Mouse (Mus musculus): ENCODE measurements around the gene Olfr1228. TPM values are rescaled to one million over a fixed set of nuclear protein-coding genes. Genes with fewer than 3 reads are reported as not detected.

Olfr1228 gene
- total RNA-seq (2021): not detected in 2 replicates
- long read RNA-seq, experiment 1: 0 reads
- long read RNA-seq, experiment 2: 0 reads

DNA sequence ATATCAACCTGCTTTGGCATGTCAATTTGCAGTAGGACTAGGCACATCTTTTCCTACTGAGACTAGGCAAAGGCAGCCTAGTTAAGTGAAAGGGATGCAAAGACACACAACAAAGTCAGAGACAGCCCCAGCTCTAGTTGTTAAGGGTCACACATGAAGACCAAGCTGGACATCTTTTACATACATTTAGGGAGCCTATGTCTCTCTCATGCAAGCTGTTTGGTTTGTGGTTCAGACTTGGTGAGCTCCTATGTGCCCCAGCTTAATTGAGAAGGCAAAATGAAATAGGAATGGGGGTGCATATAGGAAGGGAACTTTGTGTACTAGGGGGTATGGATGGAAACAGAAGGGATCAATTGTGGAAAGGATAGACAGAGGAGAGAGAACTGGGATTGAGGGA, at the start of gene Olfr1228:
Olfr1228 (minus strand) TSS at position 101 of the 400 bp plus-strand sequence.
- no peak for DNase-seq

DNA sequence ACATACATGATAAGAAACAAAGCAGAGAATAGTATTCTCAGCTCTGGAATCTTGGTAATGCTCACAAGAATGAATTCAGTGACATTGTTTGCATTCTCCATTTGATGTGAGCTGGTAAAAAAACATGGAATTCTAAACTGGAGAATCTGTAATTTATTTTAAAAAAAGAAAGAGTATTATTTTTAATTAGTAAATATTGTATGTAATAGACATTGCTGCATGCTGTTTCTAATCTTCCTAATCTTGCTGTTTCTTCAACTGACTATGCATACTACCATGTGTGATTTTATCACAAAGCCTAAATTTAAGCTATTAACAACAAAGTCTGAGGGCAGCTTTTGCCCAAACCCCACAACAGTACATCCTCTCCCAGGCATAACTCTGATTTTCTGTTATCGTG, 43.3 kb upstream of the Olfr1228 start, which contains the start of gene Olfr1230:
Olfr1230 (minus strand) TSS at position 101 of the 400 bp plus-strand sequence.
- no peak for DNase-seq

DNA sequence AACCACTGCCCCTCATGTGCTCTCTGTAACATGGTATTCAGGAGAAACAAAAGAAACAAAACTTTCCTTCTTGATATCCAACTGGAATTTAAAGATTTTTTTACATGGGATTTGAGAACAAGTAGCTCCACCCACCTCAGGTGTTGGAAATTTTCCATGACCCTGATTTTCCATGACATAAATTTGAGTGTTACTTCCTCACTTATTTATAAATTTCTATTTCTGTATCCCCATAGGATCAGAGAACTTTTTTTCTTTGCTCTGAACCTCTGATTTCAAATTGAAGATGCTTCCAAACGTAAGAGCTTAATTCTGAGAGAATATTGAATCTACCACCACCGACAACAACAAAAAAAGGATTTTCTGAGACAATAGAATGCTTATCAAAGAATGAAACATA, 34.1 kb upstream of the Olfr1228 start, which contains the start of gene Olfr1229:
Olfr1229 (minus strand) TSS at position 101 of the 400 bp plus-strand sequence.
- DNase-seq: no peak

DNA sequence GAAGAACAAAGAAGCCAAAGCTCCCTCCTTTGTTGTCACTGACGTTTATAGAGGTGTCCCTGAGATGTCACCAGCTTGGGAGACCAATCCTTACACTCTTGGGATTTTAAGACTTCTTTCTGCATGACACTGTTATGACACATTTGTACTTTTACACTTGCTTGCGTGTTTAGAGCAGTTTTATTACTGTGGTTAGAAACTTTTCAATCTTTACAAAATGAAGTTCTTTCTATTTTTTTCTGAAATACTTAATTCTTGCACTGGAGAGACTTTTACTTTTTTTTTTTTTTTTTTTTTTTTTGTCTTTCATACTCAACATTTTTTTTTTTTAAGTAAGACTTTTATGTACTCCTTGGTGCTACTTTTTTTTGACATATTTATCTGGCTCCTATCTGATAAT, 53.9 kb downstream of the Olfr1228 start, which contains the start of gene Olfr1226:
Olfr1226 (minus strand) TSS at position 101 of the 400 bp plus-strand sequence.
- no peak for DNase-seq

Other genes starting within 250 kb of the Olfr1228 start
- not detected in 2 replicates for gene Olfr1215, start 247.1 kb downstream of the Olfr1228 start, total RNA-seq (2021)
- gene Olfr1216, start 235.7 kb downstream of the Olfr1228 start, total RNA-seq (2021): not detected in 2 replicates
- gene Olfr1217, start 222.0 kb downstream of the Olfr1228 start, total RNA-seq (2021): not detected in 2 replicates
- gene Olfr1218, start 192.9 kb downstream of the Olfr1228 start, total RNA-seq (2021): not detected in 2 replicates
- not detected in 2 replicates for gene Olfr1219, start 170.5 kb downstream of the Olfr1228 start, total RNA-seq (2021)
- not detected in 2 replicates for gene Olfr1220, start 147.2 kb downstream of the Olfr1228 start, total RNA-seq (2021)
- not detected in 2 replicates for gene Olfr1221, start 136.8 kb downstream of the Olfr1228 start, total RNA-seq (2021)
- gene Olfr1222, start 121.0 kb downstream of the Olfr1228 start, total RNA-seq (2021): not detected in 2 replicates
- gene Olfr1223, start 102.5 kb downstream of the Olfr1228 start, total RNA-seq (2021): not detected in 2 replicates
- gene Olfr1224-ps1, start 90.0 kb downstream of the Olfr1228 start, total RNA-seq (2021): not detected in 2 replicates
- gene Olfr1225, start 79.4 kb downstream of the Olfr1228 start, total RNA-seq (2021): not detected in 2 replicates
- gene Olfr1226, start 54.0 kb downstream of the Olfr1228 start, total RNA-seq (2021): not detected in 2 replicates
- gene Olfr1229, start 34.0 kb upstream of the Olfr1228 start, total RNA-seq (2021): not detected in 2 replicates
- gene Olfr1230, start 43.2 kb upstream of the Olfr1228 start, total RNA-seq (2021): not detected in 2 replicates
- gene Olfr1231, start 53.0 kb upstream of the Olfr1228 start, total RNA-seq (2021): not detected in 2 replicates
- gene Olfr1232, start 75.6 kb upstream of the Olfr1228 start, total RNA-seq (2021): not detected in 2 replicates
- gene Olfr1233, start 88.3 kb upstream of the Olfr1228 start, total RNA-seq (2021): not detected in 2 replicates
- gene Olfr1234, start 110.8 kb upstream of the Olfr1228 start, total RNA-seq (2021): not detected in 2 replicates
- gene Olfr1238, start 155.6 kb upstream of the Olfr1228 start, total RNA-seq (2021): not detected in 2 replicates
- not detected in 2 replicates for gene Olfr1239, start 166.3 kb upstream of the Olfr1228 start, total RNA-seq (2021)
- not detected in 2 replicates for gene Olfr1240, start 188.9 kb upstream of the Olfr1228 start, total RNA-seq (2021)
- not detected in 2 replicates for gene Olfr1241, start 233.1 kb upstream of the Olfr1228 start, total RNA-seq (2021)
- gene Olfr1242, start 244.3 kb upstream of the Olfr1228 start, total RNA-seq (2021): not detected in 2 replicates